In the genomic region with DNA sequence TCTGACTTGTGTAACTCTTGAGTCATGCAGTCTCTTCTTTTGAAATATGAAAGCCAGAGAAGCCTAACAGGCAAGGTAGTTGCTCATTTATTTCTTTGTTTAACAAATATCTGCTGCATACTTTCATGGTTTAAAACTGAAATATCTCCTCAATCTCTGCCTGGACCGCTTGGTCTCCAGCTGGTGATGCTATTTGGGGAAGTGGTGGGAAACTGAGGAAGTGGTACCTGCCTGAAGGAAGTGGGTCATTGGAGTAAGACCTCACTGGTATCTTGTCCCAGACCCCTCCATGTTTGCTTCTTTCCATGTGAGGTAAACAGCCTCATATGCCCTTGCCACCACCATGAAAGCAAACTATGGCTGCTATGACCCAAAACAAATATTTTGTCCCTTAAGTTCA, we compare ENCODE assay signal across 19 mouse cellular contexts.
A peak's percentile ranks its signal among the peaks of the same experiment; 100 is the strongest.
DNase-seq lines count a peak whose midpoint lies in the region; ATAC-seq and TF ChIP-seq lines count a peak whose summit lies in the region.
"Had no signal": no experiment of that assay in that cellular context is flagged by ENCODE, and none has a peak within 500 bp of the region (broad histone marks: within the 10 kb centered on the region; RNA-seq: fewer than 3 reads in every experiment).

No protein-coding gene starts in this region.

- TF ChIP-seq CTCF in liver, embryonic 14.5 days (IDR thresholded peaks at IDR 0.05; ENCODE audit: low read depth): no peak

- no peak for TF ChIP-seq EP300 in liver, embryonic 14.5 days (IDR thresholded peaks at IDR 0.05; ENCODE audit: low read depth)

- DNase-seq in embryonic facial prominence, embryonic 14.5 days (ENCODE audit: low spot score): no peak
- DNase-seq in embryonic facial prominence, embryonic 10.5 days (ENCODE audit: low spot score): no peak
- DNase-seq in hindbrain, embryonic 10.5 days (ENCODE audit: low spot score): no peak
- DNase-seq in liver, embryonic 14.5 days (ENCODE audit: low read depth in 3 of 3, low spot score in 3 of 3): no peak
- no peak for DNase-seq in lung, postnatal 36 days
- DNase-seq in urinary bladder, postnatal 14 days (ENCODE audit: low spot score): no peak
- DNase-seq: cerebellum, adult 11-12 months; cerebellum, postnatal 36 days; kidney, adult 2 months; kidney, postnatal 14 days; layer of hippocampus, adult 9-11 months; right cerebral cortex, postnatal 25 days; thymus, postnatal 14 days had no signal

- H3K27me3 ChIP-seq in embryonic facial prominence, embryonic 14.5 days (replicated peaks; ENCODE audit: control insufficient read depth, insufficient read depth, low read length): no peaks in the 10 kb centered on the region
- no peaks in the 10 kb centered on the region for H3K27me3 ChIP-seq in embryonic facial prominence, embryonic 10.5 days (replicated peaks; ENCODE audit: low read depth, poor library complexity, severe bottlenecking)
- H3K27me3 ChIP-seq in hindbrain, embryonic 10.5 days (ENCODE audit: insufficient read depth, poor library complexity, severe bottlenecking): no peaks in the 10 kb centered on the region
- H3K27me3 ChIP-seq in hindbrain, embryonic 16.5 days (replicated peaks; ENCODE audit: control insufficient read depth, insufficient read depth, low read length): no peaks in the 10 kb centered on the region
- H3K27me3 ChIP-seq in liver, embryonic 14.5 days (ENCODE audit: control insufficient read depth, insufficient read depth, low read length): no peaks in the 10 kb centered on the region
- H3K27me3 ChIP-seq: embryonic facial prominence, embryonic 12.5 days; hindbrain, embryonic 15.5 days; limb, embryonic 12.5 days had no signal

- no peaks in the 10 kb centered on the region for H3K9me3 ChIP-seq in embryonic facial prominence, embryonic 14.5 days (ENCODE audit: control insufficient read depth, low read length)
- no peaks in the 10 kb centered on the region for H3K9me3 ChIP-seq in embryonic facial prominence, embryonic 10.5 days
- H3K9me3 ChIP-seq in hindbrain, embryonic 10.5 days: no peaks in the 10 kb centered on the region
- H3K9me3 ChIP-seq in hindbrain, embryonic 16.5 days (ENCODE audit: control insufficient read depth, low read length): no peaks in the 10 kb centered on the region
- no peaks in the 10 kb centered on the region for H3K9me3 ChIP-seq in liver, embryonic 14.5 days (ENCODE audit: control insufficient read depth, low read length)
- H3K9me3 ChIP-seq: embryonic facial prominence, embryonic 12.5 days; hindbrain, embryonic 15.5 days; limb, embryonic 12.5 days had no signal

- H3K9ac ChIP-seq in embryonic facial prominence, embryonic 14.5 days (ENCODE audit: low read depth, low read length): no peak overlapping the region
- no peak overlapping the region for H3K9ac ChIP-seq in hindbrain, embryonic 16.5 days (ENCODE audit: low read depth, low read length)
- H3K9ac ChIP-seq in liver, embryonic 14.5 days (replicated peaks): no peak overlapping the region
- H3K9ac ChIP-seq: embryonic facial prominence, embryonic 12.5 days; hindbrain, embryonic 15.5 days; limb, embryonic 12.5 days had no signal

- no peaks in the 10 kb centered on the region for H3K36me3 ChIP-seq in embryonic facial prominence, embryonic 14.5 days (ENCODE audit: control insufficient read depth, insufficient read depth, low read length)
- H3K36me3 ChIP-seq in embryonic facial prominence, embryonic 10.5 days (replicated peaks): no peaks in the 10 kb centered on the region
- no peaks in the 10 kb centered on the region for H3K36me3 ChIP-seq in hindbrain, embryonic 10.5 days
- H3K36me3 ChIP-seq in hindbrain, embryonic 16.5 days (ENCODE audit: control insufficient read depth, insufficient read depth, low read length): no peaks in the 10 kb centered on the region
- no peaks in the 10 kb centered on the region for H3K36me3 ChIP-seq in liver, embryonic 14.5 days (replicated peaks; ENCODE audit: control insufficient read depth, insufficient read depth, low read depth)
- H3K36me3 ChIP-seq: embryonic facial prominence, embryonic 12.5 days; hindbrain, embryonic 15.5 days; limb, embryonic 12.5 days had no signal

- no peaks in the 10 kb centered on the region for H3K4me1 ChIP-seq in embryonic facial prominence, embryonic 14.5 days (ENCODE audit: control insufficient read depth, insufficient read depth, low read length)
- peaks cover 10% of the 10 kb centered on the region for H3K4me1 ChIP-seq in embryonic facial prominence, embryonic 10.5 days
- peaks cover 12% of the 10 kb centered on the region for H3K4me1 ChIP-seq in hindbrain, embryonic 10.5 days (replicated peaks)
- H3K4me1 ChIP-seq in hindbrain, embryonic 16.5 days (ENCODE audit: control insufficient read depth, insufficient read depth, low read depth, low read length): no peaks in the 10 kb centered on the region; the same call in 1 of the 2 replicates
- H3K4me1 ChIP-seq in liver, embryonic 14.5 days (replicated peaks; ENCODE audit: control insufficient read depth in 2 of 2, insufficient read depth in 2 of 2, low read length in 1 of 2): peaks cover 55 to 68% of the 10 kb centered on the region in 2 experiments
- H3K4me1 ChIP-seq: hindbrain, embryonic 15.5 days had no signal

- peak overlapping the region; percentile 25; the same call in 1 of the 2 replicates for H3K27ac ChIP-seq in embryonic facial prominence, embryonic 14.5 days (replicated peaks; ENCODE audit: low read depth, low read length)
- H3K27ac ChIP-seq in embryonic facial prominence, embryonic 10.5 days (replicated peaks): no peak overlapping the region
- H3K27ac ChIP-seq in hindbrain, embryonic 10.5 days: peak overlapping the region; percentile 70; the same call in 1 of the 2 replicates
- H3K27ac ChIP-seq in hindbrain, embryonic 16.5 days (ENCODE audit: low read depth, low read length): no peak overlapping the region
- H3K27ac ChIP-seq in liver, embryonic 14.5 days: peak overlapping the region; percentile 99
- H3K27ac ChIP-seq: embryonic facial prominence, embryonic 12.5 days; stomach, postnatal 0 days had no signal

- no peak for ATAC-seq in embryonic facial prominence, embryonic 14.5 days (ENCODE audit: low read depth)
- no peak for ATAC-seq in hindbrain, embryonic 16.5 days
- no peak for ATAC-seq in liver, embryonic 14.5 days (ENCODE audit: insufficient read depth)
- ATAC-seq in neutrophil, adult 5-6 weeks (ENCODE audit: extremely low read depth, insufficient number of reproducible peaks, low FRiP score, poor library complexity, severe bottlenecking): peak; percentile 31; the same call in 1 of the 2 replicates

- no peak overlapping the region for H3K4me2 ChIP-seq in embryonic facial prominence, embryonic 14.5 days (ENCODE audit: low read depth, low read length)
- no peak overlapping the region for H3K4me2 ChIP-seq in hindbrain, embryonic 16.5 days (ENCODE audit: low read length)
- no peak overlapping the region for H3K4me2 ChIP-seq in liver, embryonic 14.5 days (ENCODE audit: low read depth)
- H3K4me2 ChIP-seq: embryonic facial prominence, embryonic 12.5 days; hindbrain, embryonic 15.5 days; limb, embryonic 12.5 days had no signal

- 93% methylated on average over 1 of the region's 1 CpGs for WGBS in embryonic facial prominence, embryonic 14.5 days
- WGBS in embryonic facial prominence, embryonic 10.5 days: 87% methylated on average over 1 of the region's 1 CpGs
- WGBS in hindbrain, embryonic 10.5 days: 84% methylated on average over 1 of the region's 1 CpGs
- 95% methylated on average over 1 of the region's 1 CpGs for WGBS in hindbrain, embryonic 16.5 days
- 76% methylated on average over 1 of the region's 1 CpGs for WGBS in liver, embryonic 14.5 days (ENCODE audit: insufficient replicate concordance)

- H3K4me3 ChIP-seq in embryonic facial prominence, embryonic 14.5 days (ENCODE audit: low read depth, low read length): no peak overlapping the region
- no peak overlapping the region for H3K4me3 ChIP-seq in embryonic facial prominence, embryonic 10.5 days
- H3K4me3 ChIP-seq in hindbrain, embryonic 10.5 days: no peak overlapping the region
- H3K4me3 ChIP-seq in hindbrain, embryonic 16.5 days (ENCODE audit: low read length): no peak overlapping the region
- H3K4me3 ChIP-seq in liver, embryonic 14.5 days (ENCODE audit: insufficient read depth in 1 of 2, low read depth in 2 of 2, low read length in 2 of 2): no peak overlapping the region
- H3K4me3 ChIP-seq: embryonic facial prominence, embryonic 12.5 days; hindbrain, embryonic 15.5 days; limb, embryonic 12.5 days had no signal

Comparison
In these comparisons a context has a peak if more than half of its experiments do, and no peak if none do; other contexts are left out.
1. H3K27ac ChIP-seq: peak in embryonic facial prominence, embryonic 14.5 days (single experiment), hindbrain, embryonic 10.5 days (single experiment) and liver, embryonic 14.5 days (single experiment); none in embryonic facial prominence, embryonic 10.5 days (single experiment) and hindbrain, embryonic 16.5 days (single experiment).